Mouse (Mus musculus) megakaryocyte, embryonic 14.5 days (primary cell): ENCODE measurements at regions not wholly inside any gene's neighbourhood (a gene's known extent, or its start where the extent isn't known, plus 50 kb on each side); places are given as distances from the start of the nearest gene placed in this dataset.

Source experiments
- FLI1 ChIP-seq: IDR thresholded peaks from 2 replicates; pipeline ENCODE4 v1.6.1; 2012; ENCODE audit warnings: low read length, inconsistent platforms, mixed read lengths
- GATA1 ChIP-seq: IDR thresholded peaks from 3 replicates; pipeline ENCODE4 v1.6.1; 2012; ENCODE audit warnings: mixed read lengths, low read length, inconsistent platforms, borderline replicate concordance

- TF ChIP-seq GATA1 (no peak), FLI1 (no peak)
Observed at GRCm38 (mm10) chr15:62274818-62275217, 1352.0 kb upstream of the A1bg start.
